Mouse (Mus musculus) embryo, embryonic 11 days (tissue): ENCODE results near the gene Trim56.
"Not testable (repeated sequence)": the region's sequence is repeated elsewhere in the genome, so short reads cannot be mapped to it uniquely, and the experiment has no call there.

Source experiments
- DNase-seq: peaks from one replicate; pipeline ENCODE4 v3.0.0-alpha.2; 2015

The Trim56 gene

GRCm38 (mm10) chr5:137115866-137116847 is at the start of gene Trim56:
Trim56 (minus strand) TSS chr5:137116209.
- DNase-seq: peak; percentile 72

GRCm38 (mm10) chr5:137161853-137162252 is 45.8 kb upstream of the Trim56 start:
- DNase-seq: no peak

GRCm38 (mm10) chr5:137159461-137159860 is 43.5 kb upstream of the Trim56 start:
- DNase-seq: peak; percentile 19

GRCm38 (mm10) chr5:137153289-137153688 is 37.3 kb upstream of the Trim56 start:
- DNase-seq: no peak

GRCm38 (mm10) chr5:137152623-137153022 is 36.6 kb upstream of the Trim56 start:
- DNase-seq: peak; percentile 11

GRCm38 (mm10) chr5:137149272-137149882 is 33.4 kb upstream of the Trim56 start, which contains the start of gene Muc3:
Muc3 (minus strand) TSS chr5:137149322.
- DNase-seq: not testable (repeated sequence)

GRCm38 (mm10) chr5:137140836-137141235 is 24.8 kb upstream of the Trim56 start:
- no peak for DNase-seq

- no peak for DNase-seq
Measured at GRCm38 (mm10) chr5:137138977-137139376, 23.0 kb upstream of the Trim56 start.

GRCm38 (mm10) chr5:137134959-137135358 is 18.9 kb upstream of the Trim56 start:
- DNase-seq: peak; percentile 54

GRCm38 (mm10) chr5:137131490-137131889 is 15.5 kb upstream of the Trim56 start:
- peak; percentile 71 for DNase-seq

GRCm38 (mm10) chr5:137129281-137129680 is 13.3 kb upstream of the Trim56 start:
- no peak for DNase-seq

- DNase-seq: no peak
Measured at GRCm38 (mm10) chr5:137123516-137123915, 7.5 kb upstream of the Trim56 start.

- peak; percentile 79 for DNase-seq
Measured at GRCm38 (mm10) chr5:137122686-137123193, 6.7 kb upstream of the Trim56 start.

- DNase-seq: no peak
Measured at GRCm38 (mm10) chr5:137121280-137121679, 5.3 kb upstream of the Trim56 start.

GRCm38 (mm10) chr5:137118878-137119277 is 2.9 kb upstream of the Trim56 start:
- no peak for DNase-seq

GRCm38 (mm10) chr5:137117994-137118393 is 2.0 kb upstream of the Trim56 start:
- not testable (repeated sequence) for DNase-seq

GRCm38 (mm10) chr5:137116987-137117386 is 978 bp upstream of the Trim56 start:
- no peak for DNase-seq

GRCm38 (mm10) chr5:137114891-137115561 is 983 bp downstream of the Trim56 start:
- no peak for DNase-seq

- DNase-seq: no peak
Measured at GRCm38 (mm10) chr5:137111542-137112408, 4.2 kb downstream of the Trim56 start.

- no peak for DNase-seq
Measured at GRCm38 (mm10) chr5:137110863-137111262, 5.1 kb downstream of the Trim56 start.

GRCm38 (mm10) chr5:137109941-137110593 is 5.9 kb downstream of the Trim56 start:
- DNase-seq: no peak
